Mouse (Mus musculus): ENCODE measurements around the gene Rxfp3. TPM values are rescaled to one million over a fixed set of nuclear protein-coding genes. Genes with fewer than 3 reads are reported as not detected.
"Not testable (repeated sequence)": the region's sequence is repeated elsewhere in the genome, so short reads cannot be mapped to it uniquely, and the experiment has no call there.

The Rxfp3 gene
- polyA plus RNA-seq, 1 experiment = 0.04 TPM

DNA sequence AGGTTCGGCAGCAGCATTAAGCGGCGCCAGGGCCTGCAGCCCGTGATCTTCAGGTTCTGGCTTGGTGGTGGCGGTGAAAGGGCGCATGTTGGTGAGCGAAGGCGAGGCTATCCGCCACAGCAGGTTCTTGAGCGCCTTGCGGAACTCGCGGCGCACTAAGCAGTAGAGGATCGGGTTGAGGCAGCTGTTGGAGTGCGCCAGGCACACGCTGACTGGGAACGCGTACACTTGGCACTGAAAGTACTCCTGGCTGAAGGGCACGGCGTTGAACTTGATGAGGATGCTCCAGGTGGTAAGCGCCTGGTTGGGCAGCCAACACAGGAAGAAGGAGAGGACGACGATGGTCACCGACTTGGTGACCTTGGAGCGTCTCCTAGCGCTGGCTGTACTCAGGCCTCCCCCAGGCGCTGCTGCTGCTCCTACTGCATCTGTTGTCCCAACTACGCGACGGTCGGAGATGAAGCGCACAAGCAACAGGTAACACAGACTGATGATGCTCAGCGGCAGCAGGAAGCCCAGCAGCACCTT lies 1.8 kb downstream of the Rxfp3 start:
- no peak for DNase-seq (ENCODE audit: low read depth)

DNA sequence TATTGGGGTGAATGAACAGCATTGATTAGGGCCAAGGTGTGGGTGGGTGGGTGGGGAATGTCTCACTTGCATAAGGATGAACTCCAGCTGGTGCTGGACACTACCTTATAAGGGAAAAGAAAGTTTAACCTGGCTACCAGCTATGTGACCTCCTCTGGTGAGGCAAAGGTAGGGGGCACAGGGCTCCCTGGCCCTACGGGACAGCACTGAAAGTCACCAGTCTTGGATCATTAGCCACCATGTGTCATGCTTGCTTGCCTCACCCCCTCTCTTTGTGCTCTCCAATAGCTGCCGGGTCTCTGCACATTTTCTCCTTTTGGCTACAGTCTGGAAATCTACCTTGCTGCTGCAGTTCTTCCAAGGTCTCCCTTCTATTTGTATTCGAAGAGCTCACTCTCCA lies 7.6 kb downstream of the Rxfp3 start:
- DNase-seq (ENCODE audit: low read depth) = no peak

DNA sequence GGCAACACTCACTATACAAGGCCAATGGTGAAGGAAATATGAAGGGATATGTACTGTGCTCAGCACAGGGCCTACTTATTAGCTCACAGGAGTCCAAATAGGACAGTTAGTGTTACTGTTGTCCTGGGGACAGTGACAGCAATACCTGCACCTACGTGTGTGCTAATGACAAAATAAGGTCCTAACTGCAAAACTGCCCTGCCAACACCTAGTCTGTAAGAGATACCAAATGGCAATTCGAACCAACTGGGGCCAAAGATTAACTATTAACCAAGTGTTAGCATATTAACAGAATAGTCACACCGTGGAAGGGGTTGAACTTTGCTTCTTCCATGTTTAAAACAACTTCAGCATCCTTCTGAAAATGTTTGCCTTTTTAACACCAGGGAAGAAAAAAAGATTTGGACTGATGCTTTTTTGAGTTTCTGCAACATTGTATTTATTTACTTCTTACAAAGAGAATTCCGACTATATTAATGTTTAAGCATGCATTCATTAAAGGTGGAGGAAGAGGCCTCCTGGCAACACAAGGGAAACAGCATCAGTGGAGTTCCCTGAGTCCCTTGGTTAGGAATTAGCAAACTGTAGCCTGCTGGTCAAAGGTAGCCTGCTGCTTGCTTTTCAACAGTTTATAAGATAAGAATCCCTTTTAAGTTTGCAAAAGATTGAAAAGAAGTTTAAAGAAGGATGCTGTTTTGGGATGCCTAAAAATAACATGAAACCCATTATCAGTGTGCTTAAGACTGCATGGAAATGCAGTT lies 10.8 kb downstream of the Rxfp3 start:
- no peak for DNase-seq (ENCODE audit: low read depth)

DNA sequence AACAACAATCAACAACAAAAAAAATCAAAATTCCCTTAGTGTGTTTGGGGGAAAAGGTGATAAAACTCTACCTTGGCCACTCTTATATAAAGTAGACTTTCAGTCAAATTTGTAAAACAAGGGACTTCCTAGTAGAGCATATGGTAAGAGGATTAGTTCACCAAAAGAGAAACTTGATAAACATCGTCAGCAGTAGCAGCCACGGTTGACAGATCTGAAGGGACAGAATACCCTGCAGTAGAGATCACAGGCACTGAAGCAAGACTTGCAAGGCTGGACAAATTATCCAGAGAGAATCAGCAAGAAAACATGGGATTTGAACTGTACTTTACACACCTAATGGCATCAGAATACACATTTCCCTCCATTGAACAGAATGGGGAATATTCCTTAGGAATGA lies 22.9 kb downstream of the Rxfp3 start:
- no peak for DNase-seq (ENCODE audit: low read depth)

DNA sequence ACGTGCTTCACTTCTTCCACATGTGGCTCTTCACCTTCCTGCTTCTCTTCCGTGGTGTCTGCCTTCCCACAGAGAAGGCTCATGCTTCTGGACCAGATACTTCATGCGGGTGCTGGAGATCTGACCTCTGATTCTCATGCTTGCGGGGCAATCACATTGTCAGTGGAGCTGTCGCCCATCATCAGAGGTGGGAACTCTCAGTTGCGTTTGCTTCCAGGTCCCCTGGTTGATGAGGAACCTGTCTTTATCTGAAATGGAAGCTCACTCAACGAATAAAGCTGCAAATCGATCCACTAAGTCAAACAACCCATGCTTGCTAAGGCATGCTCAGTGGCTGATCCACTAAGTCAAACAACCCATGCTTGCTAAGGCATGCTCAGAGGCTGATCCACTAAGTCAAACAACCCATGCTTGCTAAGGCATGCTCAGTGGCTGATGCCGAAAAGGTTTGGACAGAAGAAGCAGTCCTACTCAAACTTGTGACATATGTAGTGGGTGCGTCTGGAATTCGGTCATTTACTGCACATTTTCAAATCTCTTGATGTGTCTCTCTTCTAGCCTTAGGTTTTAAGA lies 26.7 kb downstream of the Rxfp3 start:
- no peak for DNase-seq (ENCODE audit: low read depth)

DNA sequence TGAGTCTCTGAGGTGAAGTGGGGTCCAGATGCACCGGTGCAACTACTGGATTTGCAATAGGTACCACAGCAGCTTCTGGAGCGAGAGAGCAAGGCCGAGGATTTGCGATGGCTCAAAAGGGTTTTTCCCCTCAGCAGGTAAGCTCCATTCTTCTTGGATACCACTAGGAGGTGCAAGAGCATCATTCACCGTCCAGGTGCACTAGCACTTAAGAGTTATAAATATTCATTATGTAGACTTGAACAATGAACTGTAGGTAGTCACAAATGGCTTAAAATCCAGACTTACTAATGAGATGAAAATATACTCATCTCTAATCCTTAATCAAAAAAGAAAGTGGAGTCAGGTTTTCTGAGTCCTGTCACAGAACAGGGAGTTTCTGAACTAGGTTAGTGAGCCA lies 29.0 kb downstream of the Rxfp3 start:
- no peak for DNase-seq (ENCODE audit: low read depth)

DNA sequence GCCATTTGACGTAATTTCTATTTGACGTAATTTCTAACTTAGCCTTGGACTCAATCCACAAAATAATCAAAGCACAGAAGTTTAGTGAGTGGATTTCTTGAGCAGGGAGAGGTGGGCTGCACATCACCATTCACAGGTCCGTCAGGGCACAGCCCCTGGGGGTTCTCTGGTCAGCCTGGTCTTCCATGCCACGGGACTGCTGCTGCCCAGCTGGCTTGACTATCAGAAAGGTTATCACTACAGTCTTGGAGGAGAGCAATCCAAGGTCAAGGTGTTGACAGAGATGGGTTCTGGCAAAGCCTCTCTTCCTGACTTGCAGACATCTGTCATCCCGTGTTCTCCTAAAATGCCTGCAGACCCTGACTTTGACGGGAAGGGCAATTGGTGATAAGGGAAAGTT lies 33.1 kb downstream of the Rxfp3 start:
- no peak for DNase-seq (ENCODE audit: low read depth)

DNA sequence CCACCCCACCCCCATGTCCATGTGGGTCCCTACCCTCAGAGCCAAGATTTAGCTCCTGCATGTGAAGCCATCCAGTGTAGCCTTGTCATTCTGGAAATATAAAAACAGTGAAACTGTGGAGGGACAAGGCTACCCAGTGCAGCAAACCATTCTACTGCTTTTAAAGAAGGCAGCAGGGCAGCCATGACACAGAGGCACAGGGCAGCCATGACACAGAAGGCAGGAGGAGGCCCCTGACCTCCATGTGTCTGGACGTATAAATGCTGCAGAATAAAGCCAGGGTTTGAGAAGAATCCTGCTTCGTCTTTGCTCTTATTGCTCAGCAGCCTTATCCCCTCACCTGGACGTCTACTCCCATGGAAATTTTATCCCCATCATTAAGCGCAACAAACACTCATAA lies 34.0 kb downstream of the Rxfp3 start:
- DNase-seq (ENCODE audit: low read depth) = no peak

DNA sequence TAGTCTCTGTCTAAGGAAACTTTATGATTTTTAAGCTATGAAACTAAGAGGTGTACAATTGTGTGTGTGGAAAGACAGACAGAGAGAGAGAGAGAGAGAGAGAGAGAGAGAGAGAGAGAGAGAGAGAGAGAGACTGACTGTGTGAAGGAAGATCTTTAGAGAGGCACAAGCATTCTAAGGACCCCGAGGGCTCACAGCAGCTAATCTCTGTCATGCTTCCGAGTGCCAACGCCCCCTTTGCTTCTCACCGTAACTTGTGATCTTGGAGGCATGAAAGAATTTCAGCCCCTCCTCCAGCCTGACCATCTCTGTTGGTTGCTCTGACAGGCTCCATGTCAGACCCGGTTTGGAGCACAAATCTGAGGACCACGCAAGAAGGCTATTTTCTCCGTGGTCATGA lies 37.4 kb downstream of the Rxfp3 start, which contains the start of gene Slc45a2:
Slc45a2 (plus strand) TSS at position 301 of the 400 bp plus-strand sequence.
- DNase-seq (ENCODE audit: low read depth) = no peak

DNA sequence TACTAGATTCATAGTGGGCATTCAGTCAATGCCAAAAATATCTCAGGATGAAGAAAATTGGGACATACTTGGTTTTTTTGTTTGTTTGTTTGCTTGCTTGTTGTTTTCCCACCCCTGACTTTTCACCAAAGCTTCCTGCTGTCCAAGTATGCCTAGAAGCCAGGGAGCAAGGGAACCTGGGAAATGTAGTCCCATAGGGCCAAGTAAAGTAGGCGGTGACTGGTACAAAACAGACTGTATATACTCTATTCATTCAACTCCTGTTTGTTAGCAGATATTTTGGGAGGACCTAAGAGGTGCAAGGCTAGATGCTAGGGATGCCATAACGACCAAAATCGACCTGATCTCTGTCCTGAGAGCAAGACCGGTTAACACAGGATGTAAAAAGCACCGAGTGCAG lies 38.0 kb downstream of the Rxfp3 start:
- DNase-seq (ENCODE audit: low read depth) = no peak

DNA sequence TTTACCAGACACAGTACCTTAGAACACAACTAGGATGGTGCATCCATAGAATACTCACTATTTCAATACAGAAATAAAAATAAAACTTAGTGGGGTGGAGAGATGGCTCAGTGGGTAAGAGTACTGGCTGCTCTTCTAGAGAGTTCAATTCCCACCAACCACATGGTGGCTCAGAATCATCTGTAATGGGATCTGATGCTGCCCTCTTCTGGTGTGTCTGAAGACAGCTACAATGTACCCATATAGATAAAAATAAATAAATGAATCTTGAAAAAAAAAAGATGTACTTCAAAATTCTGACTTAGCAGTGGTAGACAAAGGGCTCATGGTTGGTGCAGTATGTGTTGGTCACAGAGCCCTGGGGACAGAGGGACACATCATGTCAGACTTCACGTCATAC lies 46.2 kb downstream of the Rxfp3 start:
- no peak for DNase-seq (ENCODE audit: low read depth)

DNA sequence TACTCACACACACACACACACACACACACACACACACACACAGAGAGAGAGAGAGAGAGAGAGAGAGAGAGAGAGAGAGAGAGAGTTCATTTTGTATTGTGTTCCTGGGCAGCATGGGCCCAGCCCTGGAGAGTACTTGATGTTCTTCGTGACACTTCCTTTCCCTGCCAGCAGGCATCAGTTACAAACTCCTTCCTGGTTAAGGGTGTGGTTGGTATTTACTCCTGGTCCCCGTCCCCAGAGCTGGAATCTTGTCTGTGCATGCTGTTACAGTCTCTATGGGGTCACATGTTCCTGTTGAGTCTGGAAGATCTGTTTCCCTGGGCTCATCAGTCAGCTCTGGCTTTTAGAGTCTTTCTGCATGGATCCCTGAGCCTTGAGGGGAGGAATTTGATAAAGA lies 47.4 kb downstream of the Rxfp3 start:
- no peak for DNase-seq (ENCODE audit: low read depth)

DNA sequence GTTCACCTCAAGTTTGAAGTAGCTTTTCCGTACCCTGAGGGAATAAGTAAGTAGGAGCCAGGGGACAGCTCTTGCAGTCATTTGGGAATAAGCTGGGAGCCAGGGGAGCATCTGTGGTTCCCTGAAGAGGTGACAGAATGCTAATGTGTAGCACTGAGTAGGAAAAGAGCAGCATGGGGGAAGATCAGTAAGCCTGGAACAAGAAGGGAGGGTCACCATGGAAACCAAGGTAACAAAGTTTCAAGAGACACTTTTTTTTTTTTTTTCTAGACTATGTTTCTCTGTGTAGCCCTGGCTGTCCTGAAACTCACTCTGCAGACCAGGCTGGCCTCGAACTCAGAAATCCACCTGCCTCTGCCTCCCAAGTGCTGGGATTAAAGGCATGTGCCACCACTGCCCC lies 51.3 kb downstream of the Rxfp3 start:
- not testable (repeated sequence) for DNase-seq (ENCODE audit: low read depth)

DNA sequence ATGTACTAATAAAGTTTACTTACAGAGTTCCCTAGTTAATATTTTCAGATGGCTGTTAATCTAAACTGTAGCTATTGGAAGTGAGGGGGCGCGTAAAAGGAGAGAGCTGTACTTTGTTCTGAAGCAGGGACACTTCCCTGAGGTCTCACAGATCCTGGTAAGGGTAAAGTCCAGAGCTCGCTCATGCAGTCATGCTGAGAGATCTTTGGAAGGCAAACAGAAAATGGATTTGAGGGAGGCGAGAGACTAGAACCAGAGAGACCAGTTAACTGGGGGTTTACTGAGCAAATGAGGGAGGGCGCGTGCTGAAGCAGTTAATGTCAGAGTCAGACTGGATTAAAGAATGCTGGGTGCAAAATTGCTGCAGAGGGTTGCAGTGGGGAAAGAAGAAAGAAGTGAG lies 52.0 kb downstream of the Rxfp3 start:
- DNase-seq (ENCODE audit: low read depth) = no peak

Other genes with a start within 250 kb of the Rxfp3 start
- gene C1qtnf3, start 85.7 kb downstream of the Rxfp3 start, polyA plus RNA-seq (2012; rRNA removed) = 3.5 and 5.0 TPM in 2 replicates
- 6.7 and 9.5 TPM in 2 replicates for gene Amacr, start 56.2 kb downstream of the Rxfp3 start, polyA plus RNA-seq (2012; rRNA removed)
- gene Slc45a2, start 37.3 kb downstream of the Rxfp3 start, polyA plus RNA-seq (2012; rRNA removed) = 0.03 TPM in 1 of 2 replicates, not detected in the other
- gene Adamts12, start 26.8 kb upstream of the Rxfp3 start, polyA plus RNA-seq (2012; rRNA removed) = 5.9 and 6.2 TPM in 2 replicates